Mouse (Mus musculus) cortical plate, adult 2 months (tissue): ENCODE results near the gene Fancd2.

Source experiments
- CTCF ChIP-seq: fragments of 200-500 bp; IDR thresholded peaks from 2 replicates; pipeline ENCODE4 v1.5.1; 2011; ENCODE audit warnings: mild to moderate bottlenecking, control low read depth, low read length; ENCODE audit not compliant: insufficient read depth; ENCODE audit errors: extremely low read depth
- POLR2A ChIP-seq: fragments of 200-500 bp; IDR thresholded peaks from 2 replicates; pipeline ENCODE4 v1.6.1; 2011; ENCODE audit warnings: mild to moderate bottlenecking, low read length, control low read depth; ENCODE audit not compliant: insufficient read depth; ENCODE audit errors: extremely low read depth

GRCm38 (mm10) chr6:113592637-113593036 lies 61.2 kb downstream of the Fancd2 start:
- TF ChIP-seq CTCF (no peak), POLR2A (no peak)
